Mouse (Mus musculus) G1E-ER4 (cell line): ENCODE results near the gene Gm10228. TPM values are rescaled to one million over a fixed set of nuclear protein-coding genes. Genes with fewer than 3 reads are reported as not detected.
"Not testable (repeated sequence)": the region's sequence is repeated elsewhere in the genome, so short reads cannot be mapped to it uniquely, and the experiment has no call there.

Experiments
- GATA1 ChIP-seq: IDR thresholded peaks from one replicate; pipeline ENCODE4 v1.8.0; 2012; ENCODE audit warnings: low read length, inconsistent platforms
- polyA plus RNA-seq: library from polyadenylated mRNA; stranded (reverse); fragments of >175 nt; gene quantifications from 2 replicates; pipeline ENCODE4 v1.2.3, GENCODE M21; 2012

The Gm10228 gene
- polyA plus RNA-seq: not detected in 2 replicates

DNA sequence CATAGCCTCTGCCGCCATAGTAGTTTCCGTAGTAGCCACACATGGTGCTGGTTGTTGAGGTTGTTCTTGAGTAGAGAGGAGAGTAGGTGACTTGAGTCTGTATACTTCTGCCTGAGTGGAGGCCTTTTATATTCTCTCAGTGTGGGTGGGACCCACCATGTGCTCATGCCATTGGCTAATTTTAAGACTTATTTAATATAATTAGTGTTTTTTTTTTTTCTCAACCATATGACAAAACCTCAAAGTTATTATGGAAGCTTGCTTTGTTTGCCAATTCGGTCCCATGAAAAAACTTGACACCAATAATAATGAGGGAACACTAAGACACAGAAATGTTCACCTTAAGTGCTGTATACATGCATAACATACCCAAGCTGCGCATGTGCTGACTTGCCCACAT lies at the start of gene Gm10228:
Gm10228 (minus strand) TSS at position 101 of the 400 bp plus-strand sequence.
- not testable (repeated sequence) for TF ChIP-seq GATA1

- TF ChIP-seq GATA1: not testable (repeated sequence)
Observed at GRCm38 (mm10) chr16:89063902-89064301, 22.6 kb upstream of the Gm10228 start, which contains the start of gene 1110025L11Rik. 1110025L11Rik (minus strand) TSS chr16:89064002.

DNA sequence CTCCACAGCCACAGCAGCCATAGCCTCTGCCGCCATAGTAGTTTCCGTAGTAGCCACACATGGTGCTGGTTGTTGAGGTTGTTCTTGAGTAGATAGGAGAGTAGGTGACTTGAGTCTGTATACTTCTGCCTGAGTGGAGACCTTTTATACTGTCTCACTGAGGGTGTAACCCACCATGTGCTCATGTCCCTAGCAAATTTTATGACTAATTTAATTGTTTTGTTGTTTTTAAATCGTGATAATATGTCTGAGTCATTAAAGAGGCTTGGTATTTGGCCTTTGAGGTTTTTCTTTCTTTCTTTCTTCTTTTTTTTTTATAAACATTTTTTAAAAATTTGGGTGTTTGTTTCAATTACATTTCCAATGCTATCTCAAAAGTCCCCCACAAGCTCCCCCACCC lies 6.5 kb upstream of the Gm10228 start, which contains the start of gene Krtap6-5:
Krtap6-5 (minus strand) TSS at position 101 of the 400 bp plus-strand sequence.
- TF ChIP-seq GATA1: no peak

DNA sequence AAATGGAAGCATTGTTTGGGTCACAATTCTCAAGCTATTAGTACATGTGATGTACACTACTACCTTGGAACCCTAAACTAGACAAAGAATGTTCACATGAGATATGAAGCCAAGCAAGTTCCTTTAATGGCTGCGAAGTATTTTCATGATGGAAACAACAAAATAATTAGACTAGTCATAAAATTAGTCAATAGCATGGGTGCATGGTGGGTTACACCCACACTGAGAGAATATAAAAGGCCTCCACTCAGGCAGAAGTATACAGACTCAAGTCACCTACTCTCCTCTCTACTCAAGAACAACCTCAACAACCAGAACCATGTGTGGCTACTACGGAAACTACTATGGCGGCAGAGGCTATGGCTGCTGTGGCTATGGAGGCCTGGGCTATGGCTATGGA lies 9.9 kb downstream of the Gm10228 start, which contains the start of gene Krtap6-1:
Krtap6-1 (plus strand) TSS at position 301 of the 400 bp plus-strand sequence.
- TF ChIP-seq GATA1: not testable (repeated sequence)

DNA sequence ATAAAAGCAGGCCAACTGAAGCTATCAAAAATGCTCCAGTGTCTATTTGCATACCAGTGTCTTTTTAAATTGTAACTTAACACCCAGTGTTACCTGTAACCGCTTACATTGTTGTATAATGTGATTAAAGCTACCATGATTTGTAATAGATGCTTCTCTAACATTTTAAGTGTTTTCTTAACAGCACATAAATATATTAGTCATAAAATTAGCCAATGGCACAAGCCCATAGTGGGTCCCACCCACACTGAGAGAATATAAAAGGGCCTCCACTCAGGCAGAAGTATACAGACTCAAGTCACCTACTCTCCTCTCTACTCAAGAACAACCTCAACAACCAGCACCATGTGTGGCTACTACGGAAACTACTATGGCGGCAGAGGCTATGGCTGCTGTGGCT lies 26.3 kb downstream of the Gm10228 start, which contains the start of gene Gm10229:
Gm10229 (plus strand) TSS at position 301 of the 400 bp plus-strand sequence.
- TF ChIP-seq GATA1: not testable (repeated sequence)

DNA sequence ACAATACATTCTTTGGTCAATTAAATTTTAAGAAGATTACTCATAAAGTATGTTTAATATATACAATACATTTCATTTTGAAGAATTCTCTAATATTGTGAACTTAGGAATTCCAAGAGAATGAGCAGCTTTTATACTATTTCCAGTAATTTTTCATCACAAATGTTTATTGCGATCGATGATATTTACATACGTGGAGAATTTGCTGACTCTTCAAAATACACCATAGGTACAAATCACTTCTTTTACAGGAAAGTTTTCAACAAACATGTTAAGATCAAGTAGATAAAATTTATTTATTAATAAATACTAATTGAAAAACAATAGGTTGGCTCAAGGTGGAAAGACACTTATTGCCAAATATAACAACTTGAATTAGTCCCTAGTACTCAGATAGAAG lies 27.3 kb downstream of the Gm10228 start:
- no peak for TF ChIP-seq GATA1

DNA sequence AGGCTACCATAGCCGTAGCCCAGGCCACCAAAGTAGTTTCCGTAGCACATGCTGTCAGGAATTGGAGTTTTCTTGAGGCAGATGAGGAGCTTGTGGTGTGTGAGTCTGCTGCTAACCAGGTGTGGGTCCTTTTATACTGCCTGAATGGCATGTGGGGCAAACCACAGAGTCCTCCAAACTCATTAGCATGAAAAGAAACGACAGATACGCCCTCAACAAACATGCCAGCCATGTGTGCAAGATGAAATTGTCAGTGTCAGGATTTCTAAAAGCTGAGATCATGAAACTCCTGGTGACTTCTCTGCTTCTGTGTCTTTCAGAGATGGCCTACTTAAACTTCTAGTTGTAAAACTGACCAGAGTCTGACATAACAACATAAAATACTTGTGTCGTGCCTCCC lies 30.6 kb downstream of the Gm10228 start, which contains the start of gene Krtap22-2:
Krtap22-2 (minus strand) TSS at position 101 of the 400 bp plus-strand sequence.
- no peak for TF ChIP-seq GATA1

Other genes with a start within 250 kb of the Gm10228 start
- not detected in 2 replicates for gene Gm20741, start 229.3 kb downstream of the Gm10228 start, polyA plus RNA-seq
- not detected in 2 replicates for gene Krtap15, start 221.3 kb downstream of the Gm10228 start, polyA plus RNA-seq
- gene Krtap14, start 215.3 kb downstream of the Gm10228 start, polyA plus RNA-seq: not detected in 2 replicates
- gene Krtap19-1, start 172.1 kb downstream of the Gm10228 start, polyA plus RNA-seq: not detected in 2 replicates
- gene Krtap19-2, start 167.2 kb downstream of the Gm10228 start, polyA plus RNA-seq: not detected in 2 replicates
- not detected in 2 replicates for gene Krtap19-3, start 163.4 kb downstream of the Gm10228 start, polyA plus RNA-seq
- gene Krtap19-4, start 156.4 kb downstream of the Gm10228 start, polyA plus RNA-seq: not detected in 2 replicates
- not detected in 2 replicates for gene Krtap19-5, start 145.0 kb downstream of the Gm10228 start, polyA plus RNA-seq
- gene Krtap19-9b, start 109.2 kb downstream of the Gm10228 start, polyA plus RNA-seq: not detected in 2 replicates
- not detected in 2 replicates for gene Krtap16-3, start 78.6 kb downstream of the Gm10228 start, polyA plus RNA-seq
- gene Krtap22-2, start 30.7 kb downstream of the Gm10228 start, polyA plus RNA-seq: not detected in 2 replicates
- gene Gm10229, start 26.2 kb downstream of the Gm10228 start, polyA plus RNA-seq: not detected in 2 replicates
- gene Krtap6-1, start 9.8 kb downstream of the Gm10228 start, polyA plus RNA-seq: not detected in 2 replicates
- gene Krtap6-5, start 6.4 kb upstream of the Gm10228 start, polyA plus RNA-seq: not detected in 2 replicates
- gene 1110025L11Rik, start 22.5 kb upstream of the Gm10228 start, polyA plus RNA-seq: not detected in 2 replicates
- not detected in 2 replicates for gene Krtap6-3, start 42.5 kb upstream of the Gm10228 start, polyA plus RNA-seq
- not detected in 2 replicates for gene Gm6358, start 99.4 kb upstream of the Gm10228 start, polyA plus RNA-seq
- gene Gm10061, start 109.6 kb upstream of the Gm10228 start, polyA plus RNA-seq: not detected in 2 replicates
- gene Gm9789, start 116.5 kb upstream of the Gm10228 start, polyA plus RNA-seq: not detected in 2 replicates
- not detected in 2 replicates for gene Gm7735, start 128.0 kb upstream of the Gm10228 start, polyA plus RNA-seq
- gene 1110057P08Rik, start 133.3 kb upstream of the Gm10228 start, polyA plus RNA-seq: not detected in 2 replicates
- not detected in 2 replicates for gene Krtap20-2, start 164.4 kb upstream of the Gm10228 start, polyA plus RNA-seq